Mouse (Mus musculus): ENCODE measurements at regions not wholly inside any gene's neighbourhood (a gene's known extent, or its start where the extent isn't known, plus 50 kb on each side); places are given as distances from the start of the nearest gene placed in this dataset.

DNA sequence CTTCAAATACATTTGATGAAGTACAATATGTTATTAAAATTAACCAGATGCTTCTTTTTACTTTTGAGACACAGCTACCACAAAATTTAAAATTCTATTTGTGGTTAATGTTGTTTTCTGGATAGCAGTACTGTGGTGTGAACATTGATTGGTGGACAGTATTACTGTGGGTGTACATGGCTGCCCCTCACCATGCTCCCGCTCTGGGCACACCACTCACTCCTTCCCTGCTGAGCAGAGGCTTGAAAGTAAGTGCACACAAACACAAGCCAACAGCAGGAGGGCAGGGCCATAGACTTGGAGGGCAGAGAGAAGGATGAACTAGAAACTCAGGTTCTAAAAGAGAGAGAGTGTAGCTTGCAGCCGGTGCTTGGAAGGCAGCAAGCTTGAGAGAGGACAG lies 182.1 kb downstream of the Ifng start:
- DNase-seq (ENCODE audit: low read depth, low spot score) = peak; percentile 92

- no peak for DNase-seq (ENCODE audit: low read depth, low spot score)
Observed at GRCm38 (mm10) chr10:118624368-118624767, 183.5 kb downstream of the Ifng start.

DNA sequence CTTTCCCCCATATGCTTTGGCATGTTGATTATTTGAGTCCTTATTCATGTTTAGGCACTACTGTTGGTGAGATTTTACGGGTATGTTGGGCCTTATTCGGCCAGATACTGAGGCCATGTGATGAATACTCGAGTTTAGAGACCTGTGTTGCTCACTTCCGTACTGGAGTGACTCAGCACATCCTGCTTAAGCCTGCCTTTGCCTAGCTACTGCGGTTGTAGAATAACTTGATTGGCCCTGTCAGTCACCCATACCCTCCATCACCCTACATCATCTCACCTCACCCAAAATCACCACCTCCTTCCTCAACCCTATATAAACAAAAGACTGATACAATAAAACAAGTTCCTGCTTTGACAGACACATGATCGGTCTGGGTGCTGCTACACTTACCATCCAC lies 187.2 kb downstream of the Ifng start:
- DNase-seq (ENCODE audit: low read depth, low spot score) = no peak

DNA sequence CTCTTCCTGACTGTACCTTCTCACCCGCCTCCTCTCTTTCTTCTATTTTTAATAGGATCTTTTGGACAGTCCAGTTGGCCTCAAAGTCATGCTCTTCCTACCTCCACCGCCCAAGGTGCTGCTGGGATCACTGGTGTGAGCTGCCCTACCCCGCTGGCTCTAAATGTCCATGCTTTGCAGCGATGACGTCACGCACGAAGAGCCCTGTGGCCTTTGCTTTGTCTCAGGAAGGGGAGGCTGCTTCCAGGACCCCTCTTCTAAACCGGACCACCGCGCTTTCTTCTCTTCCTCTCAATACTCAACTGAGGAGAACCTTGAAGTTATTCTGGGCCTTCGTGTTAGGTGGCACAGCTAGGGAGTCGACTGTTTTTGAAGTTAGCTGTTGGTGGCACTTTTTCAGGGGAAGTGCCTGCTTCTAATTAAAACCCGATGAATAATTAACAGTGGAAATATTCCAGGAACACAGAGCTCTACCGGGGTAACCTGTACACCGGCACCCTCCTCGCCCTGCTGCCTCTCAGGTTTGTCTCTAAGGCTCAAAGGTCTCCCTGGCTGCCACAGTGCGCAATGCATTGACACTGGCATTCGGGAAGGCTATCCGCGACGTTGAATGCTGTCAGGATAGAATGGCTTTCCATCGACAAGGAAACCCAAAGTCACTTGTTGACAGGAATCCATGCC lies 188.7 kb downstream of the Ifng start:
- no peak for DNase-seq (ENCODE audit: low read depth, low spot score)

DNA sequence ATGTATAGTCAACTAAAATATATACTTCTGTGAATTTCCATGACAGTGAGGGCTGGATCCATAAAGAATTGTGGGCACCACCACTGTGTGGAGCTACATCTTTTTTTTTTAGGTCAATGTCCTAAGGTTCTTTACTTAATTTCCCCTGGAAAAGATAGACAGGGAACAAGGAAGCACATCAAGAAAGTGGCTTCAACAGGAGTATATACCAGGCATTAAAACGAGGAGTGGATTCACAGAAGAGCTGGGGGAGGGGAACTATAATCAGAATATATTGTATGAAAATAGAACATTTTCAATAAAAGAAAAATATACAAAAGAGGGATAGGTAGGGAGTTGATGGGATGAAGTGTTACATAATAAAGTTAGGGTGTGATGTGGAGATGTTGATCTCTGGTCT lies 190.9 kb downstream of the Ifng start:
- no peak for DNase-seq (ENCODE audit: low read depth, low spot score)

DNA sequence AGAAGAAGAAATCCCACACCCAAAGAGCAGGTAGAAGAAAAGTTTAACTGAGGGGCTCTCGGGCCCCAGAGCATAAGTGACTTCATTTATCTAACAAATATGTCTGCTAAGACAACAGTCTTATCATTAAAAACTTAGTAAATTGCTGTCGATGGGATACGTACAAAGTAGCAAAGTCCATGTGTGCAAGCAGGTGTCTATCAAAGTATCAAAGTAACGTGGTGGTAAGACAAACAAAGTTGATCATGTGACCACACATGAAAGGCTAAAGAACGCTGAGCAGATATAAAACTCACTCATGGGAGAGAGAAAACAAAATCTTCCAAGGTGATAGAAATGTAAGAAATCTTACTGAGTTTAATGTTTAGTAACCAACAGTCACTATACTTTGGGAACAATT lies 191.3 kb downstream of the Ifng start:
- no peak for DNase-seq (ENCODE audit: low read depth, low spot score)

DNA sequence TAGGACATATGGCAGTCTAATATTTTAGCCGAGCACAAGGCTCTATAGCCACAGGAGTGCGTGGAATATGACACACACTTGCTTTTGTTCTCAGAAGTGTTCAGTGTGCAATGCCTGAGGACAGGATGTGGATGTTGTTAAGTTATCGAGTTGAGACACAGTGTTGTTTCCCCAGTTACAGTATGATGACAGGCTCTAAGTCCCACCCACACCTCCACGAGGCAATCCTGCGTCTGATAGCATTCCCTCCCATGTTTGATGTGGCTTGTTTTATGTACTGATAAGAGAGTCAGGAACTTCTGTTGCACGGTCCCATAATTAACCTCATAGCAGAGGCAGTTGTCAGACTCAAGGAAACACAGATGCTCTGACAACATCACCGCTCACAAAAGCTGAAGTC lies 192.6 kb downstream of the Ifng start:
- no peak for DNase-seq (ENCODE audit: low read depth, low spot score)

GRCm38 (mm10) chr10:118639097-118639496 lies 198.3 kb downstream of the Ifng start:
- DNase-seq (ENCODE audit: low read depth, low spot score) = no peak

DNA sequence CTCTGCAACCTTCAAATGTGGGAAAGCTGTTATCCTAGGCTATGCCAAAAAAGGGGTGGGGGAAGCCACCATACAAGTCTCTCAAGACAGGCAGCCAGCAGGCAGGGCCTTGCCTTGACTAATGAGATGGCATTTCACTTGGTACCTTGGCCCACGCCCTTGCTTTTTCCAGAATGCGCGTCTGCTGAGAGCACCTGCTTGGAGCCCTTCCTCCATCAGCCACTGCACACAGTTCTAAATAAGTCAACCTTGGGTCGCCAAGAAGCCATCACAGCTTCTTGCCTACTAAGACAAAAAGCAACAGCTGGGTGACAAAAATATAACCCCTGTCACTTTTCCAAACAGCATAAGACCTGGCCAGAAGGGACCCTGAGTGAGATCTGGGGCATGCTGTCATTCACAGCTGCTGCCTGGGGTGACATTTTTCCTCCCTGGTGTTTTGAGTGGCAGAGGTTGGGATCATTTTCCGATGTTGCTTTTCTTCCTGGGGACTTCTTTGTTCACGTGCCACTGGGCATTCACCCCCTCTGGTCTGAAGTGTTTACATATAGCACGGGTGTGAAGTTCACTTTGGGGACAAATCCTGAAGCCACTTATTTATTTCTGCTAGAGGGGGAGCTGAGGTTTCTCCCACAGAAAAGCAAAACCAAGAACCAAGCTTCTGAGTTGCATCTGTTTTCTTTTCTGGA lies 199.4 kb downstream of the Ifng start:
- no peak for DNase-seq (ENCODE audit: low read depth, low spot score)

DNA sequence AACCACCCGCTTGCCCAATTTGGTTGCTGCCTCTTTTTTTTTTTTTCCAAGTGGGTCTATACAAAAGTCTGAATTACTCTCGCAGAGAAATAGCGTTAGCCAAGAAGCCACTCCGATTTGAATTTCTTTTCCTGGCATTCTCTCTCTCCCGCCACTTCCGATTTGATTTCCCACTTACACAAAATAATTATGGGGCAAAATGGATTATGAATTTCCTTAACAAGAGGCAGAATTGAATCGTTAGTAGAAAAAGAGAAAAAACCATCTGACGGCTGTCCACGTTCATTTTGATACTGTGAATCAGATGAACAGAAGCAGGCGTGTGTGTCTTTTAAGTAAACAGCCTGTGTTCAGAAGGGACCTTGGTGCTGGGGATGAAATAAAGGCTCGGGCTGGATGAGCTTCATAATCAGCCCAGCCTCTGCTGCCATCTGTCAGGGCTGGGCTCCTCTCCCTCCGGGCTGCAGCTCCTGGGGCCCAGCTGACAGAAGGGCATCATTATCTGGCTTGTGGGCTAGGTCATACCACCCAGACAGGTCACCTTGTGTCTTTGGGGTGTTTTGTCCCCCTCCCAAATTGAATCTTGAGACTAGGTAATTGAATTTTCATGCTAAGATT lies 200.1 kb downstream of the Ifng start:
- no peak for DNase-seq (ENCODE audit: low read depth, low spot score)

DNA sequence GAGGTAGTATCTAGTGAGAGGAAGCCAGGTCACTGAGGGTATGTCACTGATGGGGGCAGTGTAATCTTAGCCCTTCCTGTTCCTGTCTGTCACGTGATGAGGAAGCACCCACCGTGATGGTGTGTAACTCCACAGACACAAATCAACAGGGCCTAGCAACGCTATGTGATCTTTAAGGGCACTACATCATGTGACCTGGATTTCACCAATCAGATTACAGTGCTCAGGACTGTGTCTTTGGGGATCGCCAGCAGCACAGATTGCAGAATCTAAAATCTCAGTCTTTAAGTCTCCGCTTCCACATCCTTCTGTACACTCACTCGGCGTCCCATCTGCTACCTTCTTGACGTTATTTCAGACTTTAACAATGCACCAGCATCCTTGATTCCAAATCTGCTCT lies 202.8 kb downstream of the Ifng start:
- no peak for DNase-seq (ENCODE audit: low read depth, low spot score)

DNA sequence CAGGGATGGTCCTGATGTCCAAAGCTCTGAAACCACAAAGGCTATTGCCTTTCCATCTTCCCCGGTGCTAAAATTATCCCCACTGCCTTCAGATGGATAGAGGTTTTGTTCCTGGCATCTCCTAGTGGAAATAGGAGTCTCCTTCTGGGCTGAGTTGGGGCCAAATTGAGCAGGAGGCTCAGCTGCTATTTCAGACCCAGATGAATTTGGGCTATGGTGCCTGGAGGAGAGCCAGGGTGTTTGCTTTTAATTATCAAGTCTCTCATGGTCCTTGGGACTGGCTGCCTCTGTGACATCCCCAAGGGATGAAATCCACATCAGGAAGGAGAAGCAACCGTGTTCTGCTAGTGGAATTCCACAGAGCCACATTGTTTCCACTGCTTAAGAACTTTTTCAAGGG lies 207.3 kb downstream of the Ifng start:
- DNase-seq (ENCODE audit: low read depth, low spot score) = no peak

- no peak for DNase-seq (ENCODE audit: low read depth, low spot score)
Observed at GRCm38 (mm10) chr10:118656561-118656960, 213.4 kb downstream of the Dyrk2 start.

DNA sequence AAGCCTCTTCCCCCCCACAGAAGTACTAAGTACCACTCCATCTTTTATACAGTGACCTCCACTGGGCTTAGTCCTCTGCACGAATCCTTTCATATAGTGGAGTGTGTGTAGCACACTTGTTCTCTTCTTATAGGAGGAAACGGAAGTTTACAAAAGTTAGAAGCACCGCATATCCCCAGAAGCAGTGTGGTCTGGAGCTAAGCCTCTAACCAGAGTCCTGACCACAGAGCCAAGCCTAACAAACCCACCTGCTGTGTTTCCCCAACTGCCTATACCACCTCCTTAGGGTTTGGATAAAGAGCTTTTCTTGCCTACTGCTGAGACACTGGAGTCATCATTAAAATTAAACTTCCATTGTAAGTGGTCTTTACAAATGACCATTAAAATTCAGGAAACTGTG lies 204.0 kb downstream of the Dyrk2 start:
- no peak for DNase-seq (ENCODE audit: low read depth, low spot score)

- no peak for DNase-seq (ENCODE audit: low read depth, low spot score)
Observed at GRCm38 (mm10) chr10:118675816-118676465, 194.1 kb downstream of the Dyrk2 start.

DNA sequence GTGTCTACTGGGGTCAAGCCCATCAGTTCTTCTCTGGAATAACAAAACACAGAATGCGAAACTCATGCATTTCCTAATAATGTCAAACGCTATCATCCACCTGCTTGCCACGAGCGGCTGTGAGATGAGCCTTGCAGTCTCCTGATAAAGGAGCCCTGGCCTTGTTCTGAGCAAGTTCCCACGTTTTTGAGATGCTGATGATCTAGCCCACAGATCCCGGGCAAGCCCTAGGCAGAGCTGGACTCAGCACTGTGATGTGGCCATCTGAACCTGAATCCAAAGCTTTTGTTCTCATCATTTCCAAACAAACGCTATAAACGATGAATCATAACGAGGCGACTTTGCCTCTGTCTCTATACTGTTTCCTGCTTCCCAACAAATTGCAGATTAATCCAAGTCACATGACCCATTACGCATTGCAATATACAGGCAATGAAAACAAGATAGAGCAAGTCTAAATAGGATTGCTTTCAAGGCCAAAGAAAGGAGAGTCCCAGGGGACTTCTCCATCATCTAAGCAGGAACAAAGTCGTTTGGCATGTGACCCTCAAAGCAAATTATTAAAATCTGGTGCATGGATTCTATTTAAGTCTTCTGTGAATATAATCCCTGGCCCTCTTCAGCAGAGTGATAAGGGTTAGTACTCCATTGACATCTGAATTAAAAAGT lies 191.1 kb downstream of the Dyrk2 start:
- no peak for DNase-seq (ENCODE audit: low read depth, low spot score)

DNA sequence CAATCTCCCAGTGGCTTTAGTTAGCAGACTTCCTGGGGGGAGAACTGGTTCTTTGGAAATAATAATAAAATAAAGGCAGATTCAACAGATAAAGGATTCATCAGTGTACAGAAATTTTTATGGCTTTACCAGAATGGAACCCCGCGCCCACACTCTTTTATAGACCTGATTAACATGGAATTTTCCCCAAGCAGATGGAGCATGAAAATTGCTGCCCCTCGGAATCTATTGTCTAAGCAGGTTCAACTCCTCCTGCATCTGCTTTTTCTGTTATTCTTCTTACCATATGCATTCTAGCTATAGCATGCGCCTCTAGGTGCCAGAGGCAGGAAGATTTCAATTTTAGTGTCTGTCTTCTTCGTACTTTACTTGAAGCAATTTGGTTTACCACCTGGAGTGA lies 190.5 kb downstream of the Dyrk2 start:
- DNase-seq (ENCODE audit: low read depth, low spot score) = no peak

DNA sequence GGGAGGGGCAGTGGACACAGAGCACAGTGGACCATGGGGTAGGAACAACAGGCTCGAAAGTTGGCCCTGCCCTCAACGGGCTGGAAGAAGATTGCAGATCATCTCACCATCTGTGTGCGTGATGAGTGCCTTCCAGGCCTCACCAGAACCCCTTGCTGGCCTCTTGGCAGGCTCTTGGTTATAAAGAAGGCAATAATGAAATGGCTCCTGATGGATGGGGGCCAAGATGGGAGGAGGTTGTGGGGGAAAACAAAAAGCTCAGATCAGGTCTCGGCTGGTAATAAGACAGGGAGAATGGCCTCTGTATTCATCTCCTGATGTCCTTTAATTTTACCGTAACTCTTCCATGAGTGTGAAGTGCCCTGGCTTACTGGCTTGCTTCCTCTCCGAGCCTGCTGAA lies 189.1 kb downstream of the Dyrk2 start:
- DNase-seq (ENCODE audit: low read depth, low spot score) = no peak

DNA sequence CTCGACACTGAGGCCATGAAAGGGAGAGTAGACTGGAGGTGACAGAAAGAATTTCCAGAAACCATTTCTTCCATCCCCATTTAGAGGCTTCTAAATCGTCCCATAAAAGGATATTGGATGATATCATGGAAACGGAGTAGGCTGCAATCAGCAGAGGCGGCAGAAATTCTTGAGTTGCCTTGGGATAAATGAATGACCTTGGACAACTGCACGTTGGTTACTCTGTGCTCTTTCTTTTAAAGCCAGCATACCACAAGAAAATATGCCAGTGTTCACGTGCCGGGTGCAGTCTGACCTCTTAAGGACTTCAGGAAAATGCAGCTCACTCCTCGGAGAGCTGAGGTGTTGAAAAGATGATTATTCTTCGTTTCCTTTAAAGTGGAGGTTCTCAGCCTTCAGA lies 186.7 kb downstream of the Dyrk2 start:
- DNase-seq (ENCODE audit: low read depth, low spot score) = no peak

- DNase-seq (ENCODE audit: low read depth, low spot score) = no peak
Observed at GRCm38 (mm10) chr10:118699292-118699691, 170.7 kb downstream of the Dyrk2 start.

- DNase-seq (ENCODE audit: low read depth, low spot score) = no peak
Observed at GRCm38 (mm10) chr10:118700115-118700514, 169.9 kb downstream of the Dyrk2 start.

DNA sequence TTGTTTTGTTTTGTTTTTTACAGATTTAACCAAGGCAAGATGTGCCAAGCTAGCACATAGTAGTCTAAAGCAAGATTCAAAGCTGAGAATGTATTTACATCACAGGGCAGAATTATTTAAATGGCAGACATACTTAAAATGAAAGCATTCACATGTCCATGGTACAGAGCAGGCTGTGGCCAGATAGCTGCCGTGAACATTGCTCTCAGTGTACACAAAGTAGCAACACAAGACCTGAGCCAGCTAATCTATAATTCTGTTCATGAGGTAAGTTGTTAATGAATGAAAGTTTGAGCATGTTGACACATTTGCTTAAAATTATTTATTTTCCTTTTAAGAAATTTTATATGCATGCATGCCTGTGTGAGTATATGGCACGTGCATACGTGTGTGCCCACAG lies 164.0 kb downstream of the Dyrk2 start:
- DNase-seq (ENCODE audit: low read depth, low spot score) = no peak

All from 3T3-L1 (cell line).